Mouse (Mus musculus) kidney, adult 18-20 months (tissue): ENCODE data around the gene Rnf150.

Experiments used
- DNase-seq: peaks from one replicate; pipeline ENCODE4 v3.0.0; 2021

Rnf150 gene

DNA sequence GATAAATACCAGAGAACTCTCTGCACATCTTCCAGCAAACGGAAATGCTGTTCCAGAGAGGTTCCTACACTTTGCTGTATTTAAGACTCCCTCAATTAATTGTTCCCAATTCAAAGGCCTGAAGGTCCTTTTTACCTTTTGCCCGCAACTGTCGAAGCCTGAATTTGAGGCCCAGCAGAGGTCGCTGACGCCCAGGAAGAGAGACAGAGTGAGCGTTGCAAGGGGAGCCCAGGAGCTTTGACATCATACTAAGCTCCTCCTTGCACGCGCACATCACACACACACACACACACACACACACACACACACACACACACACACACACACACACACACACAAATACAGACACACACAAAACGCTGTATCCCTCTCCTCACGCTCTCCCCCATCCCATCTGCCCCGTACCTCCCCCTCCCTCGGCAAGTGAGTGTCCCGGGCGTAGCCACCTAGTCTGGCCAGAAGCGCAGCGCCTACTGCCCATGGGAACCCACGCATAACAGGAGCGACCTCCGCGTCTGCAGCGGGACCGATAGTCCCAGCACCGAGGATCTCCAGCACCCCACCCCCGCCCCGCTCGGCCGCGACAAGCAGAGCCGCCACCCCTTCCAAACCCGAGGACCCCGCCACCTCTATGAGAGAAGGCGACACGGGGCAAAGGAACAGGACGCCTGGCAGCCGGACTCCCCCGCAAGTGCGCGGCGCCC is at the start of gene Rnf150:
Gene Rnf150 (plus strand): TSS at position 316 of the 704 bp plus-strand sequence.
- peak; percentile 75 for DNase-seq

- no peak for DNase-seq
Observed at GRCm38 (mm10) chr8:82826135-82827046, 36.8 kb upstream of the Rnf150 start.

DNA sequence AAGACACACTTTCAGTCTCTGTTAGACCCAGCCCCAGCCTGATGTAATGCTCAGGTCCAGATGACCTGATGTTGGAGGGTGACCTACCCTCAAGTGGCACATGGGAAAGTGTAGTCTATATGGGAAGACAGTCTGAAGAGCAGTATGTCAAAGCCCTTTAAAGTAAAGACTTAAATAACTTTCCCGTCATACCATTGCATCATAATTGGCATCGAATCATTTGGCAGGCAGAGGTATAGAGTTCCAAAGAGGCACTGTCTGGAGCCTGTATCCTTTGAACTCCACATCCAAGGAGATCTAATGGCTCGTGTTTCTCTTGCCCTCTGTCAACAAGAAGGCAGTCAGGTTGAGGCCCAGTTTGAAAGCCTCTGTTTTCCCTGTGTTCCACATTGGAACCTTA is 22.7 kb upstream of the Rnf150 start:
- DNase-seq = no peak

- no peak for DNase-seq
Observed at GRCm38 (mm10) chr8:82840963-82841362, 22.2 kb upstream of the Rnf150 start.

GRCm38 (mm10) chr8:82841520-82842142 is 21.5 kb upstream of the Rnf150 start:
- no peak for DNase-seq

GRCm38 (mm10) chr8:82843697-82844096 is 19.5 kb upstream of the Rnf150 start:
- no peak for DNase-seq

GRCm38 (mm10) chr8:82844413-82844812 is 18.7 kb upstream of the Rnf150 start:
- no peak for DNase-seq

- no peak for DNase-seq
Observed at GRCm38 (mm10) chr8:82846098-82846497, 17.1 kb upstream of the Rnf150 start.

DNA sequence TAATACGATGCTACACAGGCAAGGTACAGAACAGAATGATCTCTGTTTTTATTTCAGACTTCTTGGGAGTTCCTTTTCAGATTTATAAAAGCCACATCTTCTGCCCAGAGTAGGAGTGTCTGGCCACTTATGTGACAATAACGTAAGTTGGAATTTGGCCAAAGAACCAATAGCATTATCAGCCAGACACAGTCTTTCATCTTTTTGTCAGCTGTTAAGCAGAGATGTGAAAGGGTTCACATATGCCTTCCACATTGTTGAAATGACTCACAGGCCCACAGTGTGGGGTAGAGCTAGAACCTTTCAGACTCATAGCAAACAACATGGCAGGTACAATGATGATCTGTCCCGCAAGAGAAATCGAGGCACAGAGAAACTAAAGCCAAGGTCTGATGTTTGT is 16.4 kb upstream of the Rnf150 start:
- DNase-seq = no peak

- DNase-seq = no peak
Observed at GRCm38 (mm10) chr8:82858541-82859342, 4.4 kb upstream of the Rnf150 start.

- no peak for DNase-seq
Observed at GRCm38 (mm10) chr8:82859343-82859620, 3.9 kb upstream of the Rnf150 start.

- peak; percentile 52 for DNase-seq
Observed at GRCm38 (mm10) chr8:82863745-82864520, 777 bp downstream of the Rnf150 start.

- no peak for DNase-seq
Observed at GRCm38 (mm10) chr8:82864521-82864818, 1.3 kb downstream of the Rnf150 start.

DNA sequence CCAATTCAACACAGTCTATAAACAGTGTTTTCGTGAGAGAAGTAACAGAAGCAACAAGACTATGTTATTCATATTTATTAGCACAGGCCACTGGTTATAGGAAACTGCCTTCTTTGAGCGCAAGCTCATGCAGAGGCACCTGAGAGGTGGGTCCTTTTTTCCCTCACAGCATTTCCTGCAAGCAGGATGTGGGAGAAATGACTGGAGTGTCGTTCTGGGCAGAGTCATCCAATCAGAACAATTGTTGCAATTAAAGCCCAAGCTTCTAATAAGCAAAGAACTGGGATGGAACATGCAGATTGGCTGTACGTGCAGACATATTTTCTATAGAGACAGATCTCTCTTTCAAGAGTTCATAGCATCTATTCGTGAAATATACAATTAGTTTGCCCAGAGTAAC is 2.1 kb downstream of the Rnf150 start:
- no peak for DNase-seq

GRCm38 (mm10) chr8:82866251-82866650 is 3.1 kb downstream of the Rnf150 start:
- DNase-seq = no peak

DNA sequence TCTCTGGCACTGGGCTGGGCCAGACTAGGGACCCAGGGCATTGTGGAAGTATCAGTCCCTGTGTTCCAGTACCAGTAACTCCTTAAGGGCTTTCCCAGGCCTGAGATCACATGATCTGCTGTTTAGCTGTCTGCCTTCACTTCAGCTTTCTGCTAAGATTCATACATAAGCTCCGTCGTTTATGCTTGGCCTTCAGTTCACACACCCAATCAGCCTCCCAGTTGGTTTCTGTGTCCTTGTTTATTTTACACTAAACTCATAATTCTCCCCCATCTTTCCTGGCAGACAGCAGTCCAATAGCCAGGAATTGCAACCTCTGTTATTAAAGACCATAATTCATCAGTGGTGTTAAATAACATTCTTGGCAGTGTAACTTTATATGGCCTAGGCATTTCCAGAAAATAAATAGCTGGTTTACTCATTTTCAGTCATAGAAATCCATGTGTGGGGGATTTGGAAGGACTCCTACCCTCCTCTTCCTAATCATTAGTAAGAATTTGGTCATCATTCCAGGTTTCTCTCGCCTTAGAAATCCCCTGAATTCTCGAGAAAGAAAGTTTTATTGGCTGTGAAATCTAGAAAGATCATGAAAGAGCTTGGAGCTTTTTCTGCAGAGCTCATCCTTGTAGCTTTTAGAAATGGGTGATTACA is 7.8 kb downstream of the Rnf150 start:
- DNase-seq = no peak

DNA sequence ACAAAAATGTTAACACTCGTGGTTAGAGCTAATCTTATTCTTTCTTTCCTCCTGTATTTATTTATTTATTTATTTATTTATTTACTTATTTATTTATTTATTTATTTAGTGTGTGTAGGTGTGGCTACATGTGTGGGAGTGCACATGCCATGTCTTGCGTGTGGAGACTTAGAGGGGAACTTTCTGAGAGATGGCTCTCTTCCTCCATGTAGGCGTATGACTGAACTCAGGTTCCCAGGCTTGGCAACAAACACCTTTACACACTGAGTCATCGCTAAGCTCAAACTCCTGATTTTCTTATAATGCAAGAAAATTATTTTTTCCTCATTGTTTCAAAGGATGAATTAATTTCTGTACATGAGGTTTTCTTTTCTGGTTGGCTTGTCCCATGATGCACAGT is 8.8 kb downstream of the Rnf150 start:
- DNase-seq = no peak

- DNase-seq = no peak
Observed at GRCm38 (mm10) chr8:82874102-82874501, 10.9 kb downstream of the Rnf150 start.

- DNase-seq = no peak
Observed at GRCm38 (mm10) chr8:82875135-82875534, 12.0 kb downstream of the Rnf150 start.

DNA sequence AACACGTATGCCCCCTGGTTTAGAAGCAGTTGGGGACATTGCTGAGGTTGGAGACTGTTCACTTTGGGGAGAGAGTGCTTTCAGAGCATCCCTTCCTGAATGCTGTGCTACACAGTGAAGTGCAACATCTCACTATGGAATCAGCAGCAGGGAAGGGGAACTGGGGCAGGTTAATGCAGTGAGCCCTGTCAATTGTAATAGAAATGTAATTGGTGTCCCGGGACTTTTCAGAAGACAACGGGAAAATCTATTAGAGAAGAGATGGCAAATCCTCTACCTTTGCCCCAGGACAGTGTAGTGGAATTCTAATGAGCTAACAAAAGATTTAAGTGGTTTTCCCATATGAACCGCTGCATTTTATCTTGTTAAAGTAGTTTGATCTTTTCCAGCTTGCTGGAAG is 21.3 kb downstream of the Rnf150 start:
- DNase-seq = no peak

DNA sequence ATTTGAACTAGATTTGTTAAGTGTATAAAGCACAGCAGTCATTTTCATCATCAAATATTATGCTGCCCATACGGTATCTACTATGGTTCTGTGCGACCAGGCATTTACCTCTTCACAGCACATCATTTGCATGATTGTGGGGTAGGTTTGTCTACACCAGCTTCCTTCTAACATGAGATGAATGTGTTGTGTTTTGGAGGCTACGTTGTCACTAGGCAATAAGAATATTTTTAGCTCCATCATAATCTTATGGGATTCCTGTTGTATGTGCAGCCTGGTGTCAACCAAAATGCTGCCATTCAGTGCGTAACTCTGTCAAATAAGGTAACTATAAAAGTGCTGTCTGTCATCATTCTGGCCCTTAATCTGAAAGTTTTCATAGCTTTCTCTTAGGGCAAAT is 24.1 kb downstream of the Rnf150 start:
- DNase-seq = no peak
